Mouse (Mus musculus): ENCODE data around the gene Wfdc13. TPM values are rescaled to one million over a fixed set of nuclear protein-coding genes. Genes with fewer than 3 reads are reported as not detected.

Wfdc13 gene
- total and polyA plus RNA-seq, 3 experiments, result not detected

GRCm38 (mm10) chr2:164676103-164676502, 8.8 kb upstream of the Wfdc13 start:
- no peak for TF ChIP-seq ETS1 (conservative IDR thresholded peaks at IDR 0.05; ENCODE audit: low read depth, low read length)
- TF ChIP-seq CTCF (conservative IDR thresholded peaks at IDR 0.05 in 1 of 2, IDR thresholded peaks at IDR 0.05 in 1 of 2; ENCODE audit: low read depth in 2 of 2, low read length in 2 of 2), result peak; percentile 24 to 29; a peak in 2 of 4 replicates
- dilution Hi-C loops (cut with MboI; ENCODE audit: extremely low pct_ligation_motif_present, extremely low pct_unique_long_range_greater_than_20kb, low sequenced_read_pairs), result no loop called here

GRCm38 (mm10) chr2:164676916-164677685, 7.8 kb upstream of the Wfdc13 start:
- peaks cover 7% of the 10 kb centered on the region for H3K9me3 ChIP-seq (replicated peaks; ENCODE audit: low read length)
- no peak for DNase-seq (ENCODE audit: extremely low read depth)
- no peaks in the 10 kb centered on the region for H3K79me2 ChIP-seq (replicated peaks; ENCODE audit: control insufficient read depth, extremely low read depth, insufficient read depth, poor library complexity, severe bottlenecking)
- no peak overlapping the region for H3K4me2 ChIP-seq (ENCODE audit: insufficient read depth, low read depth, poor library complexity, severe bottlenecking)
- no peak overlapping the region for H3K27ac ChIP-seq (ENCODE audit: insufficient read depth, low read depth)
- TF ChIP-seq NELFE (IDR thresholded peaks at IDR 0.05; ENCODE audit: low read depth, low read length) (no peak), USF1 (IDR thresholded peaks at IDR 0.05; ENCODE audit: low read depth, low read length) (no peak), PAX5 (IDR thresholded peaks at IDR 0.05; ENCODE audit: low read length) (no peak), CHD2 (IDR thresholded peaks at IDR 0.05; ENCODE audit: low read length) (no peak)
- dilution Hi-C loops (cut with MboI; ENCODE audit: extremely low pct_ligation_motif_present, extremely low pct_unique_long_range_greater_than_20kb, low sequenced_read_pairs) (no loop called here), in situ Hi-C loops (cut with MboI; ENCODE audit: low pct_ligation_motif_present, low pct_unique_long_range_greater_than_20kb, low sequenced_read_pairs) (no loop called here)
- H3K9ac ChIP-seq (ENCODE audit: insufficient read depth, low read depth), result no peak overlapping the region
- no peaks in the 10 kb centered on the region for H3K36me3 ChIP-seq (replicated peaks in 1 of 2; ENCODE audit: control insufficient read depth in 1 of 2, insufficient read depth in 1 of 2, low read length in 1 of 2)
- peaks cover 35% of the 10 kb centered on the region for H3K27me3 ChIP-seq (replicated peaks)
- no peak overlapping the region for H3K4me3 ChIP-seq (replicated peaks in 1 of 3; ENCODE audit: low read depth in 2 of 3, low read length in 2 of 3, poor library complexity in 1 of 3)
- H3K4me1 ChIP-seq (ENCODE audit: control insufficient read depth in 1 of 2, insufficient read depth in 2 of 2), result peaks cover 5 to 13% of the 10 kb centered on the region in 2 experiments; a peak in 3 of 4 replicates

More at GRCm38 (mm10) chr2:164676103-164676502, 8.8 kb upstream of the Wfdc13 start:
- H3K9ac ChIP-seq (ENCODE audit: insufficient read depth, low read depth), result no peak overlapping the region
- no peaks in the 10 kb centered on the region for H3K36me3 ChIP-seq (replicated peaks in 1 of 2; ENCODE audit: control insufficient read depth in 1 of 2, insufficient read depth in 1 of 2, low read length in 1 of 2)
- peaks cover 42% of the 10 kb centered on the region for H3K27me3 ChIP-seq (replicated peaks)
- no peak for DNase-seq (ENCODE audit: extremely low read depth)
- H3K4me3 ChIP-seq (replicated peaks in 1 of 3; ENCODE audit: low read depth in 2 of 3, low read length in 2 of 3, poor library complexity in 1 of 3), result no peak overlapping the region
- H3K79me2 ChIP-seq (replicated peaks; ENCODE audit: control insufficient read depth, extremely low read depth, insufficient read depth, poor library complexity, severe bottlenecking), result no peaks in the 10 kb centered on the region
- in situ Hi-C loops (cut with MboI; ENCODE audit: low pct_ligation_motif_present, low pct_unique_long_range_greater_than_20kb, low sequenced_read_pairs), result no loop called here
- no peak overlapping the region for H3K27ac ChIP-seq (ENCODE audit: insufficient read depth, low read depth)
- peaks cover 10% of the 10 kb centered on the region for H3K9me3 ChIP-seq (replicated peaks; ENCODE audit: low read length)
- H3K4me1 ChIP-seq (ENCODE audit: control insufficient read depth in 1 of 2, insufficient read depth in 2 of 2), result peaks cover 5 to 13% of the 10 kb centered on the region in 2 experiments; a peak in 3 of 4 replicates
- H3K4me2 ChIP-seq (ENCODE audit: insufficient read depth, low read depth, poor library complexity, severe bottlenecking), result no peak overlapping the region

GRCm38 (mm10) chr2:164678848-164679625, 5.9 kb upstream of the Wfdc13 start:
- H3K4me2 ChIP-seq (ENCODE audit: insufficient read depth, low read depth, poor library complexity, severe bottlenecking), result no peak overlapping the region
- TF ChIP-seq USF2 (conservative IDR thresholded peaks at IDR 0.05; ENCODE audit: low read depth, low read length), result no peak
- TF ChIP-seq NRF1 (IDR thresholded peaks at IDR 0.05; ENCODE audit: low read depth, low read length), result peak; percentile 8; the same call in 1 of the 2 replicates
- TF ChIP-seq NELFE (IDR thresholded peaks at IDR 0.05; ENCODE audit: low read depth, low read length), result 0 out of 2 replicates have a peak, but pooled peaks have one; percentile 16
- TF ChIP-seq CHD2 (IDR thresholded peaks at IDR 0.05; ENCODE audit: low read length), result peak; percentile 69; the same call in 1 of the 2 replicates
- TF ChIP-seq CTCF (conservative IDR thresholded peaks at IDR 0.05 in 1 of 2, IDR thresholded peaks at IDR 0.05 in 1 of 2; ENCODE audit: low read depth in 2 of 2, low read length in 2 of 2), result peak in 1 of 2 experiments; percentile 75; a peak in 3 of 4 replicates
- no peak for TF ChIP-seq MAX (IDR thresholded peaks at IDR 0.05; ENCODE audit: low read length)
- peak; percentile 42; the same call in 1 of the 2 replicates for TF ChIP-seq MYC (IDR thresholded peaks at IDR 0.05; ENCODE audit: low read depth, low read length)
- no peak for TF ChIP-seq EP300 (IDR thresholded peaks at IDR 0.05; ENCODE audit: low read length)
- peak; percentile 57 for TF ChIP-seq SMC3 (IDR thresholded peaks at IDR 0.05; ENCODE audit: low read depth, low read length)
- peak; percentile 55 for TF ChIP-seq RAD21 (IDR thresholded peaks at IDR 0.05; ENCODE audit: low read depth, low read length)
- TF ChIP-seq MAZ (IDR thresholded peaks at IDR 0.05; ENCODE audit: low read depth, low read length), result 0 out of 2 replicates have a peak, but pooled peaks have one; percentile 52
- peak; percentile 27; the same call in 1 of the 2 replicates for TF ChIP-seq TCF12 (IDR thresholded peaks at IDR 0.05; ENCODE audit: low read depth, low read length)
- peak; percentile 94 for TF ChIP-seq BHLHE40 (IDR thresholded peaks at IDR 0.05; ENCODE audit: low read depth, low read length)
- TF ChIP-seq POLR2AphosphoS2 (IDR thresholded peaks at IDR 0.05; ENCODE audit: low read depth, low read length), result no peak
- no peak overlapping the region for H3K4me3 ChIP-seq (replicated peaks in 1 of 3; ENCODE audit: low read depth in 2 of 3, low read length in 2 of 3, poor library complexity in 1 of 3)
- H3K79me2 ChIP-seq (replicated peaks; ENCODE audit: control insufficient read depth, extremely low read depth, insufficient read depth, poor library complexity, severe bottlenecking), result no peaks in the 10 kb centered on the region
- peaks cover 41% of the 10 kb centered on the region for H3K27me3 ChIP-seq (replicated peaks)
- no peaks in the 10 kb centered on the region for H3K36me3 ChIP-seq (replicated peaks in 1 of 2; ENCODE audit: control insufficient read depth in 1 of 2, insufficient read depth in 1 of 2, low read length in 1 of 2)
- peak; percentile 56 for DNase-seq (ENCODE audit: extremely low read depth)
- no peak overlapping the region for H3K9ac ChIP-seq (ENCODE audit: insufficient read depth, low read depth)
- H3K4me1 ChIP-seq (ENCODE audit: control insufficient read depth in 1 of 2, insufficient read depth in 2 of 2), result peaks cover 5 to 13% of the 10 kb centered on the region in 2 experiments; a peak in 3 of 4 replicates
- dilution Hi-C loops (cut with MboI; ENCODE audit: extremely low pct_ligation_motif_present, extremely low pct_unique_long_range_greater_than_20kb, low sequenced_read_pairs), result no loop called here
- in situ Hi-C loops (cut with MboI; ENCODE audit: low pct_ligation_motif_present, low pct_unique_long_range_greater_than_20kb, low sequenced_read_pairs), result no loop called here
- H3K27ac ChIP-seq (ENCODE audit: insufficient read depth, low read depth), result no peak overlapping the region
- peaks cover 4% of the 10 kb centered on the region for H3K9me3 ChIP-seq (replicated peaks; ENCODE audit: low read length)

Data from CH12.LX (cell line).